Mouse (Mus musculus) spleen, adult 12 weeks (tissue): ENCODE data around the gene D17H6S53E.

Source experiments
- DNase-seq: peaks from one replicate; pipeline ENCODE4 v3.0.0; 2022; ENCODE audit warnings: low spot score

Gene D17H6S53E

GRCm38 (mm10) chr17:35162121-35162520, 35.9 kb downstream of the D17H6S53E start:
- DNase-seq = no peak

- no peak for DNase-seq
Observed at GRCm38 (mm10) chr17:35162730-35163129, 36.6 kb downstream of the D17H6S53E start.

- no peak for DNase-seq
Observed at GRCm38 (mm10) chr17:35163326-35164081, 37.3 kb downstream of the D17H6S53E start.

GRCm38 (mm10) chr17:35164218-35164567, 38.0 kb downstream of the D17H6S53E start:
- no peak for DNase-seq

GRCm38 (mm10) chr17:35164568-35165450, 38.6 kb downstream of the D17H6S53E start, which contains the start of gene Prrc2a:
Gene Prrc2a (minus strand): TSS chr17:35164897.
- peak; percentile 92 for DNase-seq

- no peak for DNase-seq
Observed at GRCm38 (mm10) chr17:35165451-35166155, 39.4 kb downstream of the D17H6S53E start.

- peak; percentile 45 for DNase-seq
Observed at GRCm38 (mm10) chr17:35166352-35167035, 40.3 kb downstream of the D17H6S53E start.

- DNase-seq = no peak
Observed at GRCm38 (mm10) chr17:35167794-35168193, 41.6 kb downstream of the D17H6S53E start.

GRCm38 (mm10) chr17:35168541-35169207, 42.5 kb downstream of the D17H6S53E start:
- DNase-seq = no peak

- DNase-seq = no peak
Observed at GRCm38 (mm10) chr17:35172445-35173234, 46.5 kb downstream of the D17H6S53E start.

GRCm38 (mm10) chr17:35173329-35173728, 47.2 kb downstream of the D17H6S53E start:
- no peak for DNase-seq

- DNase-seq = no peak
Observed at GRCm38 (mm10) chr17:35174201-35174977, 48.2 kb downstream of the D17H6S53E start.

GRCm38 (mm10) chr17:35175382-35175781, 49.2 kb downstream of the D17H6S53E start:
- DNase-seq = no peak

GRCm38 (mm10) chr17:35175968-35176367, 49.8 kb downstream of the D17H6S53E start, which contains the start of gene Aif1:
Gene Aif1 (minus strand): TSS chr17:35176068.
- no peak for DNase-seq
